Mouse (Mus musculus): ENCODE results near the gene Hip1.
"Not testable (repeated sequence)": the region's sequence is repeated elsewhere in the genome, so short reads cannot be mapped to it uniquely, and the experiment has no call there.

Hip1 gene

GRCm38 (mm10) chr5:135489695-135490294 lies 55.1 kb downstream of the Hip1 start:
- no peak for DNase-seq (ENCODE audit: low spot score)

DNA sequence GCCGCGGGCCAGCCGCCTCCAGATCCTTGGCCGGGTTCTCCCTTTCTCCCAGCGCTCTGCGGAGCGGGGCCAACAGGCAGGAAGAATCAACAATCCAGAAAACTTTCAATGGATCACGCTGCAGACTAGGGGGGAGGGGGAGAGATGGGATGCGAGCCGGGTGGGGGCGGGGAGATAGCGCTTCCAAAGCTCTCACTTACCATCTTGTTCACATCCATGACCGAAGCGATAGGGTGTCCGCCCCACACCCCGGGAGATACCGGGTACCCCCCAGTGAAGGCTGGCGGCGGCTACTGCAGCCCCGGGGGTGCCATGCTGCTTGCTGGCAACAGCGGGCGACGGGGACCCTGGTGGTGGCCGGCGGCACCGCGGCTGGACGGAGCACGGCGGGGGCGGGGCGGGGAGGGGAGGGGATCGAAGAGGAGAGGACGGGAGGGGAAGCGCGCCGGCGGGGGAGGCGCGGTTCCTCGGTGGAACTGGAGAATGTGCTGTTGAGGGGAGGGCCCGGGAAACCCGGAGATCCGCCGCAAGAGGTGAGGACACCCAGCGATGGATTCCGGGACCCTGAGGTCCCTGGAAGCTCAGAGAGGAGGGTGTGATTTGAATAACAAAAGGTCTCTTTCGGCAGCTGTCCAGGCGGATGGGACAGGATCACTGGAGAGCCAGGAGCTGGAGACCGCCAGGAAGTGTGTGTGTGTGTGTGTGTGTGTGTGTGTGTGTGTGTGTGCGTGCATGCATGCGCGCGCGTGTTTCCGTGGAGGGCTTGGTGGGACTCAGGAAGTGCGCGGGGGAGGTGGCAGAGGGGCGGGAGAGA lies 55.8 kb downstream of the Hip1 start:
- DNase-seq (ENCODE audit: low spot score), result no peak

- no peak for DNase-seq (ENCODE audit: low spot score)
Observed at GRCm38 (mm10) chr5:135488222-135488880, 56.6 kb downstream of the Hip1 start.

DNA sequence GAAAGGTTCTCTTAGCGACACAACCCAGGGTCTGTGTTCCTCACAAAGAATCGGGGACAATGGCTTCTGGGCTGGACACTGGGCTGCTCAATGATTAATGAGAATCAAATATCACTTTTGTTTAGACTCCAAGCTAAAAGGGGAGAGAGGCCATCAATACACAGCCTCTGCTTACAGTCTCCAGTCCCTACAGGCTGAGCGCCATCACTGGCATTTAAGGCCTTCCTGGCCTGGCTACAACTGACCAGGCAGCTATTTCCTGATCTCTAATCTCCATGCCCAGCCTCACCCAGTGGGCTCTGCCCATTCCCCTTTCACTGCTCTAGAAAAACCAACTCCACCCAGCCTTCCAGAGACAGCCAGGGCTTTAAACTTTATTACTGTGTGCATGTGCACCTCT lies 59.6 kb downstream of the Hip1 start:
- no peak for DNase-seq (ENCODE audit: low spot score)

GRCm38 (mm10) chr5:135483865-135484264 lies 61.1 kb downstream of the Hip1 start:
- not testable (repeated sequence) for DNase-seq (ENCODE audit: low spot score)

DNA sequence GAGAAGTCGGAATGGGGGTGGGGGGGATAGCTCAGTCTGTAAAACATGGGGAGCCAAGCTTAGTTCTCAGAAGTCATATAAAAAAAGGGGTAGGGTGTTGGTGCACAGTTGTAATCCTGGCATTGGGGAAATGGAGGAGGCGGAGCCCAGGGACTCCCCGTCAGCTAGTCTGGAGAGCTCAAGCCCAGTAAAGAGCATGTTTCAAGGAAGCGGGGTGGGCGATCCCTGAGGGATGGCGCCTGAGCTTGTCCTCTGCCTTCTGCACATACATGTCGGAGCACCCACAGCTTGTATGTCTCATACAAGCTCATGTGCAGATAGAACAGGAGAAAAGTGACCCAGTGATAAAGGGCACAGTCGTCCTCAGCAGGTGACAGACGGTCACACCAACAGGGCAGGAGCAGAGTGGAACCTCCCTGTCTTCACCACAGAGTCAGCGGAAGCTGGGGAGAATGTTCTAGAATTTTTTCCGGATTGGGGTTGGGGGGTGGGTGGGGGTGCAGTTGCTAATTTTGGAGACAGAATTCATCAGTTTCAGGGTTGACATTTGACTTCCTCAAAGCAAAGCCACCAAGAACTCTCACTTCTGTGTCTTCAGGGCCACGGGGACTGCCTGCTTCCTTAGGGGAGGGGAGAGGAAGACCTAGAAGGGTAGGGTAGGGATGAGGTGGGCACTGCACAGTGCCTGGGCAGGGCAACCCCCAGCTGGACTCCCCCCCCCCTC lies 65.9 kb downstream of the Hip1 start:
- no peak for DNase-seq (ENCODE audit: low spot score)

DNA sequence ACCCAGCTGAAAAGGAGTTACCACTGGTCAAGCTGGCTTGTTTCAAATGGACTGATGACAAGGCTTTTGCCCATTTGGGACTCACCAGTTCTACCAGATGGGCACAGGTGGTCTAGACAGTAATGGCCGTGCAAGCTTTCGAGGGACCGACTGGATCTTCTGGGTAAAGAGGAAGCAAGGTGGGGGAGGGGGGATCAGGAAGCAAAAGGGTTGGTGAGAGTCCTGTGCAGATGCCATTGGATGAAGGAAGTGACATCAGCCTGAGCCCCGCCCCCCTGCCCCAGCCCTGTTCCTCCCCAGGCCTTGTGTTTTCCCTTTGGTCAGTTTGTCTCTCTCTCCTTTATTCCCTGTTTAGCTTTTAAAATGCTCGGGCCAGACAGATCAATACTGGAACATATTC lies 68.7 kb downstream of the Hip1 start:
- DNase-seq (ENCODE audit: low spot score), result no peak

DNA sequence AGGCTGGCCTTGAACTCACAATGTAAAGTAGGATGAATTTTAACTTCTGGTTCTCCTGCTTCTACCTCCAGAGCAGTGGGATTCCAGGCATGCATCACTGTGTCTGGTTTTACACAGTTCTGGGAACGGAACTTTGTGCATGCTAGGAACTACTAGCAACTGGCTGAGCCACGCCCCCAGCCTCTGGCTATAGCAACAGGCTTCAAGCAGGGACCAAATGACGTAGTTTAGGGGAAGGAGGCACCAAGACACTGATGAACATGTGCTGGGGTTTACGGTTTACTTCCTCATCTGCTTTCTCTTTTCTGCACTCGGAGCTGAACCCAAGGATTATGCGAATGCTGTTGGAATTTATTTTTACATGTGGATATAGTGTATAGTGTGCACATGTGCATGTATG lies 72.5 kb downstream of the Hip1 start:
- DNase-seq (ENCODE audit: low spot score), result no peak

DNA sequence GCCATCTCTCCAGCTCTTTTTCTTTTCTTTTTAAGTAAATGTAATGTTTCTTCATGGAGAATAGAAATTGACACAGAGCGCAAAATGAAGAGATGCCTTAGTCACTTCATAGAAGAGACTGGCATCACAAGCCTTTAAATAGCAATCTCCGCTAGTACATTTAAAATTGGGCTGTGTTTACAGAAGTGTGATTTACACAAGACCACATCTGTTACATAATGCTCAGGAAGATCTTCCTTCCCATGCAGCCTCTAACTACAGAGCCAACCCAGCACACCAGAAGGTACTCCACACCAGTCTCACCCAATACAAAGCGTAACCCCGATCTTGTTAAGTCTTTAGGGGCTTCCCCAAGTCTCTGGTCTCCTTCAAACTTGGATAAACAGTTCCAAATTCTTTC lies 73.2 kb downstream of the Hip1 start:
- no peak for DNase-seq (ENCODE audit: low spot score)

DNA sequence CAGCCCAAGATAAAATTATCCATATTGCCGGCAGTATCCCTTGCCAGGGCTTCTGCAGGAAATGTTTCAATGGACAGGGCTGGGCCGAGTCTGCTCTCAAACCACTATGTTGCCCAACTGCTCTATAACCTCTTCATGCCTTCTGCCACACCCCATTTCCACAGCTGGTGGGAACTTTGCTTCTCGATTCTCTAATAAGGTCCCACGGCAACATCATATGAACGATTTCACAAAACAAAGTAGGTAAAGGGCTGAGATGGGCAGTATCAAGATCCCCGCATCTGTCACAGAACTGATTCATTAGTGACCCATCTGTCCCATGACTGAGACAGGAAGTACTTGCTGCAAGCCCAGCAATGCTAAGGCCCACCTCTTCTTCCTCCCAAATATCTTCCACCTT lies 76.6 kb downstream of the Hip1 start:
- no peak for DNase-seq (ENCODE audit: low spot score)

- no peak for DNase-seq (ENCODE audit: low spot score)
Observed at GRCm38 (mm10) chr5:135465833-135466291, 79.1 kb downstream of the Hip1 start.

DNA sequence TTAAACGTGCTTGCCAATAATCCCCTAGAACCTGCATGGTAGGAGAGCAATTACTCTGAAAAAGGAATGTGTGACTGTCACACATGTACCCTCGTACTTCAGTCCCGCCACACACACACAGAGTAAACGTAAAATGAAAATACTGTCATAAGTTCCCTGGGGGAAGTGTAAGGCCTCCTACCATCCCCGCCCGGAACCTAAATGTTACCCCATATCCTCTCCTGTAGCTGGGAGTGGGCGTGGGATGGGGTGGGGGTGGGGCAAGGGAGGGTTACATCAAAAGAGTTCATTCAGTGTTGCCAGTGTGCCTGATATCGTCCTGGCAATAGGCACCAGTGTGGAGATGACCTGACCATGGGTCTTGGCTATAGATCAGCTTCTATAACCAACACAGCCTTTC lies 81.5 kb downstream of the Hip1 start:
- no peak for DNase-seq (ENCODE audit: low spot score)

DNA sequence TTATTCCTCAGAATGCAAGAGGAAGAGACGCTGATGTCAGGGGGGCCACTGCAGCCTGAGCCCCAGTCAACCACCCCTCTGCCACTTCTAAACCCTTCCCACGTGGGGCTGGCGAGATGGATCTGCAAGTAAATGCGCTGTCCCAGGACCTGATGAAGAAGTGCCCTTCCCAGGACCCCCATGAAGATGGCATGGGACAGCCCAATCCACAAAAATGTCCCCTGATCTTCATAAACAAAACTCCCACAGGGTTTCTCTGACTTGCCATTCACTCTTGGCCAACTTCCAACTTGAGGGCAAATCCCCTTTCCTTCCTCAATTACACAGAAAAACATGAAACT lies 84.1 kb downstream of the Hip1 start:
- DNase-seq (ENCODE audit: low spot score), result no peak

GRCm38 (mm10) chr5:135460152-135460832 lies 84.6 kb downstream of the Hip1 start:
- DNase-seq (ENCODE audit: low spot score), result no peak

GRCm38 (mm10) chr5:135459486-135459885 lies 85.4 kb downstream of the Hip1 start:
- DNase-seq (ENCODE audit: low spot score), result no peak

DNA sequence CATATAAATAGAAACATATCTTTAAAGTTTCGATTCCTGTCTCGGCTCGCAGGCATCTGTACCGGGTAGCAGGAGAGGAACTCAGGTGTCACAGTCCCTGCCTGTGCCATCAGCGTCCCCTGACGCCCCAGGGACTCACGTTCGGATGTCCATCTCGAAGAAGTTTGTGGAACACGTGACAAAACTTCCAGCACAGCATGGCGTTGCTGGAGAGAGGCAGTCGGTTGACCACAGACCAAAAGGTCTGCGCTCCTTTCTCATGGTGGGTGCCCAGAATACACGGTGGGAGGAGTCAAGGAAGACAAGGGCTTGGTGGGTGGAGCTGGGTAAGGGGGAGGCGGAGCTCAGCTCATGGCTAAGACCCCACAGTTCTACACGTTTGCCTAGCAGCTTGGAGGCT lies 87.0 kb downstream of the Hip1 start:
- DNase-seq (ENCODE audit: low spot score), result no peak

DNA sequence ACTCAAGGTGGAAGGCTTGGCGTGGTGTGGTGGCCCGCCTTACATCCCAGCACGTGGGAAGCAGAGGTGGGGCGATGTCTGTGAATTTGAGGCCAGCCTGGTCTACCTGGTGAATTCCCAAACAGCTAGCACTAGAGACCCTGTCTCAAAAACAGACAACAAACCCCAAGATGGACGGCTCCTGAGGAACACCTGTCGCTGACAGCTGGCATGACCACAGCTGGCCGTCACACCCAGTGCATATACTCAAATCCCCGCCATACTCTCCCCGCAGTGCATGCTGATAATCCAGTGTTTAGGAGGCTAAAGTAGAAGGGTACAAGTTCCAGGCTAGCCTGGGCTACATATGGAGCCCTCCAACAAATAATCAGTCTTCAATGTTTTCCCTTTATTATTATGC lies 88.4 kb downstream of the Hip1 start:
- no peak for DNase-seq (ENCODE audit: low spot score)

- no peak for DNase-seq (ENCODE audit: low spot score)
Observed at GRCm38 (mm10) chr5:135454256-135454655, 90.7 kb downstream of the Hip1 start.

DNA sequence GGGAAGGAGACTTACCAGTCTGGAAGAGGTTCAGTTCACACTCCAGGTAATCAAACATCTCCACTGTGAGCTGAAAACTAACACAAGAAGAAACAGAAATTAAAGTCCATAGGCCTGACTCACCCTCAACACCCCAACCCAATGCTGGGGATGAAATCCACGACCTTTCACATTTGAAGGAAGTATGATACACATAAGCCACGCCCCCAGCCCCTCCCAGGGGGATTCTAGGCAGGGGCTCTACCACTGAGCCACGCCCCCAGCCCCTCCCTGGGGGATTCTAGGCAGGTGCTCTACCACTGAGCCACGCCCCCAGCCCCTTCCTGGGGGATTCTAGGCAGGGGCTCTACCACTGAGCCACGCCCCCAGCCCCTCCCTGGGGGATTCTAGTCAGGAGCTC lies 93.4 kb downstream of the Hip1 start:
- DNase-seq (ENCODE audit: low spot score), result not testable (repeated sequence)

DNA sequence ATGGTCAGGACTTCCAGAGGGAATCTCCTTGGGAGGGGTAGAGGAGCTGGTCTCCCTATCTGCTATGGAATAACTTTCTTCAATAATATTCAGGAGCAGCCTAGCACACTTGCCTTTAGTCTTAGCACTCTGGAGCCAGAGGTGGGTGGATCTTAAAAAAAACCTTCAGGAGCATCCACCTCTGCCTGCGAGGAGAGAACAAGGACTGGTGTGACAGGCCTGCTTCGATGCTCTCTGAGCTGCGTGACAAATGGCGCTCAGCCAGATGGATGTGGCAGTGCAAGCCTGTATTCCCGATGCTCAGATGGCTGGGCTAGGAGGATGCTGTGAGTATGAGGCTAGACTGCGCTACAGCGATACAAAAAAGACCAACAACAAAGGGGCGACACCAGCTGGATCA lies 93.8 kb downstream of the Hip1 start:
- no peak for DNase-seq (ENCODE audit: low spot score)

DNA sequence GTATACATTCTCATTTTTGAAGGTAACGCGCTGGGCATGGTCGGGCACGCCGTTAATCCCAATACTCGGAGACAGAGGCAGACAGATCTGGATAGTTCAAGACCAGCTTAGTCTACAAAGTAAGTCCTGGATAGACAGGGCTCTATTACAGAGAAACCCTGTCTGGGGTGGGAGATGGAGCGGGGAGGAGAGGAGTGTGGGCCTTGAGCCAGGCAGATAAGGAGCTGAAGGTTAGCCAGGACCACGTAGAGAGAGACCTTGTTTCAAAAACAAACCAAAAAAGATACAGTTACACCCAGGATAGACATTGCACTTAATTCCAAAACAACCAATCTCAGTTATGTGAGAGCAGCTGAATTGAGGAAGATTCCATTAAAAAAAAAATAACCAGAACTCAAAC lies 99.2 kb downstream of the Hip1 start:
- no peak for DNase-seq (ENCODE audit: low spot score)

GRCm38 (mm10) chr5:135442430-135442829 lies 102.5 kb downstream of the Hip1 start:
- DNase-seq (ENCODE audit: low spot score), result no peak

All from layer of hippocampus, adult 9-10 months (tissue).